Mouse (Mus musculus) lung, postnatal 0 days (tissue): ENCODE results near the gene Capn5. TPM values are rescaled to one million over a fixed set of nuclear protein-coding genes. Genes with fewer than 3 reads are reported as not detected.
A peak's percentile ranks its signal among the peaks of the same experiment; 100 is the strongest.

Source experiments
- ATAC-seq: fragments of 200-750 bp; cut with Nextera tagmentation; 2 replicates; pipeline ENCODE4 v1.8.0; 2017; ENCODE audit warnings: moderate library complexity
- DNase-seq: peaks from one replicate; pipeline ENCODE4 v3.0.0-alpha.2; 2016; ENCODE audit warnings: low spot score
- H3K27ac ChIP-seq: fragments of 300-500 bp; sonication (generic); 2 replicates; pipeline ENCODE4 v1.5.1; 2014; ENCODE audit warnings: antibody characterized with exemption, mild to moderate bottlenecking, low read length, mixed read lengths
- H3K27me3 ChIP-seq: fragments of 300-500 bp; sonication (generic); replicated peaks from 2 replicates; pipeline ENCODE4 v1.6.1; 2014; ENCODE audit warnings: low read length, mixed read lengths; ENCODE audit not compliant: insufficient read depth
- H3K36me3 ChIP-seq: fragments of 300-500 bp; sonication (generic); 2 replicates; pipeline ENCODE4 v1.6.1; 2014; ENCODE audit warnings: low read length, mixed read lengths; ENCODE audit not compliant: insufficient read depth
- H3K4me1 ChIP-seq: fragments of 300-500 bp; sonication (generic); 2 replicates; pipeline ENCODE4 v1.6.1; 2014; ENCODE audit warnings: antibody characterized with exemption, low read depth, low read length, mixed read lengths; ENCODE audit not compliant: insufficient read depth
- H3K4me2 ChIP-seq: fragments of 300-500 bp; sonication (generic); replicated peaks from 2 replicates; pipeline ENCODE4 v1.6.1; 2014; ENCODE audit warnings: low read depth, mild to moderate bottlenecking, low read length, moderate library complexity, mixed read lengths
- H3K4me3 ChIP-seq: fragments of 300-500 bp; sonication (generic); 2 replicates; pipeline ENCODE4 v1.5.1; 2014; ENCODE audit warnings: low read depth, low read length
- H3K9ac ChIP-seq: fragments of 300-500 bp; sonication (generic); replicated peaks from 2 replicates; pipeline ENCODE4 v1.6.1; 2014; ENCODE audit warnings: low read depth, mild to moderate bottlenecking
- H3K9me3 ChIP-seq: fragments of 300-500 bp; sonication (generic); 2 replicates; pipeline ENCODE4 v1.6.1; 2016; ENCODE audit warnings: low read length, mixed read lengths
- CTCF ChIP-seq: IDR thresholded peaks from 2 replicates; pipeline ENCODE4 v1.5.1; 2016; ENCODE audit warnings: antibody characterized with exemption, mild to moderate bottlenecking
- EP300 ChIP-seq: IDR thresholded peaks from 2 replicates; pipeline ENCODE4 v1.6.1; 2016; ENCODE audit warnings: antibody characterized with exemption, mild to moderate bottlenecking, control low read depth
- WGBS: fragments of 180-500 bp; shearing (Covaris S2); extraction: QIAGEN DNeasy Blood & Tissue Kit; methylation state at CpG from one replicate; pipeline ENCODE4 v1.1.7; 2014; 5-methylcytosine and 5-hydroxymethylcytosine counted together
- polyA plus RNA-seq: library from polyadenylated mRNA; unstranded; fragments of >200 nt; fragmentation: Nextera tagmentation; extraction: Ambion mirVana; gene quantifications from 2 replicates; pipeline ENCODE4 v1.2.1, GENCODE M21; 2015

Capn5 gene
- polyA plus RNA-seq: 5.0 and 5.2 TPM in 2 replicates

- Histone ChIP-seq H3K9ac (peak within 1 kb of the TSS; percentile 48), H3K4me3 (peak within 1 kb of the TSS; percentile 79), H3K27me3 (no peaks in the 10 kb centered on the region), H3K27ac (peak within 1 kb of the TSS; percentile 61), H3K4me2 (peak within 1 kb of the TSS; percentile 88), H3K36me3 (no peaks in the 10 kb centered on the region), H3K9me3 (no peaks in the 10 kb centered on the region), H3K4me1 (peaks cover 8% of the 10 kb centered on the region)
- TF ChIP-seq EP300 (no peak), CTCF (peak; percentile 82)
- peak; percentile 84 for DNase-seq
- WGBS: 1% methylated on average over 33 of the region's 44 CpGs
- peak; percentile 93 for ATAC-seq
These were observed at the start of gene Capn5 for GRCm38 (mm10) chr7:98177929-98178559. Gene Capn5, minus strand, starts transcription at chr7:98178274.

GRCm38 (mm10) chr7:98223796-98224195, 45.7 kb upstream of the Capn5 start:
- H3K36me3 ChIP-seq: no peaks in the 10 kb centered on the region
- DNase-seq (no peak), ATAC-seq (no peak)
- H3K4me2 ChIP-seq: no peak overlapping the region
- no peak overlapping the region for H3K4me3 ChIP-seq
- 89% methylated on average over 4 of the region's 4 CpGs for WGBS
- H3K9ac ChIP-seq: no peak overlapping the region
- TF ChIP-seq EP300: no peak
- H3K27ac ChIP-seq: no peak overlapping the region
- no peaks in the 10 kb centered on the region for H3K4me1 ChIP-seq
- H3K9me3 ChIP-seq: no peaks in the 10 kb centered on the region
- no peaks in the 10 kb centered on the region for H3K27me3 ChIP-seq

- no peak for DNase-seq
- ATAC-seq: no peak
- no peak overlapping the region for H3K9ac ChIP-seq
- no peak for TF ChIP-seq EP300
- no peak for TF ChIP-seq CTCF
- no peak overlapping the region for H3K4me3 ChIP-seq
- H3K4me2 ChIP-seq: no peak overlapping the region
- H3K27me3 ChIP-seq: no peaks in the 10 kb centered on the region
- no peaks in the 10 kb centered on the region for H3K9me3 ChIP-seq
- H3K4me1 ChIP-seq: no peaks in the 10 kb centered on the region
- H3K36me3 ChIP-seq: no peaks in the 10 kb centered on the region
- H3K27ac ChIP-seq: no peak overlapping the region
These were observed 38.6 kb upstream of the Capn5 start for GRCm38 (mm10) chr7:98216713-98217112.

GRCm38 (mm10) chr7:98202946-98203345, 24.9 kb upstream of the Capn5 start:
- Histone ChIP-seq H3K4me2 (no peak overlapping the region), H3K9ac (no peak overlapping the region), H3K27ac (no peak overlapping the region), H3K4me3 (no peak overlapping the region), H3K36me3 (no peaks in the 10 kb centered on the region), H3K4me1 (no peaks in the 10 kb centered on the region; the same call in 1 of the 2 replicates), H3K9me3 (no peaks in the 10 kb centered on the region), H3K27me3 (no peaks in the 10 kb centered on the region)
- 62% methylated on average over 4 of the region's 4 CpGs for WGBS
- TF ChIP-seq EP300 (no peak), CTCF (no peak)
- ATAC-seq (no peak), DNase-seq (no peak)

GRCm38 (mm10) chr7:98201493-98202028, 23.5 kb upstream of the Capn5 start:
- ATAC-seq (no peak), DNase-seq (no peak)
- Histone ChIP-seq H3K4me1 (no peaks in the 10 kb centered on the region; the same call in 1 of the 2 replicates), H3K27me3 (no peaks in the 10 kb centered on the region), H3K4me2 (no peak overlapping the region), H3K27ac (no peak overlapping the region), H3K9me3 (no peaks in the 10 kb centered on the region), H3K4me3 (no peak overlapping the region), H3K36me3 (no peaks in the 10 kb centered on the region), H3K9ac (no peak overlapping the region)
- WGBS: 64% methylated on average over 5 of the region's 5 CpGs
- TF ChIP-seq EP300: no peak

GRCm38 (mm10) chr7:98200396-98200795, 22.3 kb upstream of the Capn5 start:
- Histone ChIP-seq H3K9ac (no peak overlapping the region), H3K9me3 (no peaks in the 10 kb centered on the region), H3K27ac (no peak overlapping the region), H3K4me1 (no peaks in the 10 kb centered on the region; the same call in 1 of the 2 replicates), H3K36me3 (no peaks in the 10 kb centered on the region), H3K4me2 (no peak overlapping the region), H3K4me3 (no peak overlapping the region), H3K27me3 (0 out of 2 replicates have a peak, but pooled peaks cover 6% of the 10 kb centered on the region)
- DNase-seq: no peak
- 86% methylated on average over 3 of the region's 3 CpGs for WGBS
- no peak for TF ChIP-seq CTCF
- no peak for TF ChIP-seq EP300
- no peak for ATAC-seq
